Mouse (Mus musculus): ENCODE results near the gene Egfl6. TPM values are rescaled to one million over a fixed set of nuclear protein-coding genes. Genes with fewer than 3 reads are reported as not detected.

Gene Egfl6
- polyA plus RNA-seq, 1 experiment from 2014 or later: 8.3 TPM

GRCm38 (mm10) chrX:166615191-166615590 is 29.7 kb upstream of the Egfl6 start:
- ATAC-seq (replicated peaks; ENCODE audit: insufficient number of reproducible peaks, low FRiP score, low TSS enrichment, low read depth) (no peak), DNase-seq (ENCODE audit: low spot score) (no peak)
- no peaks in the 10 kb centered on the region for H3K36me3 ChIP-seq (replicated peaks; ENCODE audit: control insufficient read depth, insufficient read depth, low read depth, low read length)
- H3K9me3 ChIP-seq (replicated peaks; ENCODE audit: control insufficient read depth, low read length): no peaks in the 10 kb centered on the region
- 72% methylated on average over 7 of the region's 7 CpGs for WGBS
- H3K27ac ChIP-seq (replicated peaks; ENCODE audit: low read depth, low read length): no peak overlapping the region
- no peak overlapping the region for H3K4me2 ChIP-seq (ENCODE audit: low read depth, low read length)
- no peak overlapping the region for H3K9ac ChIP-seq (replicated peaks; ENCODE audit: low read length)
- H3K4me3 ChIP-seq (ENCODE audit: low read depth, low read length): no peak overlapping the region
- H3K27me3 ChIP-seq (ENCODE audit: control insufficient read depth, insufficient read depth, low read length): no peaks in the 10 kb centered on the region
- H3K4me1 ChIP-seq (ENCODE audit: control insufficient read depth, insufficient read depth, low read length): no peaks in the 10 kb centered on the region

DNA sequence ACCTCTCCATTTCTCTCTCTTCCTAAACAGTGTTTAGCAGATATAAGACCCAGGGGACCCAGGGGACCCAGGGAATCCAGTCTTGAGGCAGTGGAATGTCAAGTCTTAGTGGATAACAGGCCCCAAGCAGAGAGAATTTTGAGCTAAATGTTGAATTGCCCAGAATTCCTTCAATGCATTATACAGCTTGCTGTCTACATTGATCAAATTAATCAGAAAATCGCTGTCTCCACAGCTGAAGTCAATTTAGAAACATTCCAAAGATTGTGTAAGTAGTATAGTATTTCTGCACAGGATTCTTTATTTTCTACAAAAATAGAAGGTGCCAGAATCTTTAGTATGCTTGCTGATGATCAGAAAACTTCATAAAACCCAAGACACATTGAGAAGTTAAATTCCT is 9.4 kb downstream of the Egfl6 start:
- ATAC-seq (replicated peaks; ENCODE audit: insufficient number of reproducible peaks, low FRiP score, low TSS enrichment, low read depth) (no peak), DNase-seq (ENCODE audit: low spot score) (peak; percentile 16)
- no peaks in the 10 kb centered on the region for H3K27me3 ChIP-seq (ENCODE audit: control insufficient read depth, insufficient read depth, low read length)
- H3K9me3 ChIP-seq (replicated peaks; ENCODE audit: control insufficient read depth, low read length): no peaks in the 10 kb centered on the region
- no peaks in the 10 kb centered on the region for H3K4me1 ChIP-seq (ENCODE audit: control insufficient read depth, insufficient read depth, low read length)
- no peak overlapping the region for H3K4me2 ChIP-seq (ENCODE audit: low read depth, low read length)
- H3K9ac ChIP-seq (replicated peaks; ENCODE audit: low read length): no peak overlapping the region
- WGBS: 37% methylated on average over 1 of the region's 1 CpGs
- H3K27ac ChIP-seq (replicated peaks; ENCODE audit: low read depth, low read length): no peak overlapping the region
- no peak overlapping the region for H3K4me3 ChIP-seq (ENCODE audit: low read depth, low read length)
- H3K36me3 ChIP-seq (replicated peaks; ENCODE audit: control insufficient read depth, insufficient read depth, low read depth, low read length): no peaks in the 10 kb centered on the region

- ATAC-seq (replicated peaks; ENCODE audit: insufficient number of reproducible peaks, low FRiP score, low TSS enrichment, low read depth) (no peak), DNase-seq (ENCODE audit: low spot score) (no peak)
- no peak overlapping the region for H3K4me2 ChIP-seq (ENCODE audit: low read depth, low read length)
- H3K27ac ChIP-seq (replicated peaks; ENCODE audit: low read depth, low read length): no peak overlapping the region
- WGBS: 92% methylated on average over 6 of the region's 6 CpGs
- H3K9ac ChIP-seq (replicated peaks; ENCODE audit: low read length): no peak overlapping the region
- no peaks in the 10 kb centered on the region for H3K9me3 ChIP-seq (replicated peaks; ENCODE audit: control insufficient read depth, low read length)
- no peaks in the 10 kb centered on the region for H3K27me3 ChIP-seq (ENCODE audit: control insufficient read depth, insufficient read depth, low read length)
- H3K36me3 ChIP-seq (replicated peaks; ENCODE audit: control insufficient read depth, insufficient read depth, low read depth, low read length): no peaks in the 10 kb centered on the region
- H3K4me3 ChIP-seq (ENCODE audit: low read depth, low read length): no peak overlapping the region
- H3K4me1 ChIP-seq (ENCODE audit: control insufficient read depth, insufficient read depth, low read length): no peaks in the 10 kb centered on the region
These were observed 19.5 kb downstream of the Egfl6 start for GRCm38 (mm10) chrX:166565983-166566382.

DNA sequence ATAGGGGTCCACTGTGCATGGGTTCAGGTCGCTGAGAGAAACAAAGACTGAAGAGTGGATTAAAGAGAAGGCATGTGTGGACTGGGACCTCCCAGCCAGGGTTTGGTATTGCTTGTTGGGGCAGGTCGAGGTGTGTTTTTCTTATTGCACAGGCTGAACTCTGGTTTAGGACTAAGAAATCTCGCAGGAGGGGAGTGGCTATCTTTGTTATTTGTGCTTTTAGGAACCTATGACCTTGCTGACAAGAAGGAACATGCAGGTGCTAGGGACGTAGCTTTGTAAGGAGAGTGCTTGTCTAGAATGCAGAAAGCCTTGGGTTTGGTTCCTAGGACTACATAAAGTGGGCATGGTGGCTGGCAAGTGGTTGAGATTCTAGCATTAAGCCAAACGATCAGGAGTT is 20.1 kb downstream of the Egfl6 start:
- Histone ChIP-seq H3K4me2 (ENCODE audit: low read depth, low read length) (no peak overlapping the region), H3K4me1 (ENCODE audit: control insufficient read depth, insufficient read depth, low read length) (no peaks in the 10 kb centered on the region), H3K36me3 (replicated peaks; ENCODE audit: control insufficient read depth, insufficient read depth, low read depth, low read length) (no peaks in the 10 kb centered on the region), H3K27me3 (ENCODE audit: control insufficient read depth, insufficient read depth, low read length) (no peaks in the 10 kb centered on the region), H3K27ac (replicated peaks; ENCODE audit: low read depth, low read length) (no peak overlapping the region), H3K9ac (replicated peaks; ENCODE audit: low read length) (no peak overlapping the region), H3K4me3 (ENCODE audit: low read depth, low read length) (no peak overlapping the region), H3K9me3 (replicated peaks; ENCODE audit: control insufficient read depth, low read length) (no peaks in the 10 kb centered on the region)
- DNase-seq (ENCODE audit: low spot score): peak; percentile 15
- 57% methylated on average over 5 of the region's 5 CpGs for WGBS
- ATAC-seq (replicated peaks; ENCODE audit: insufficient number of reproducible peaks, low FRiP score, low TSS enrichment, low read depth): no peak

DNA sequence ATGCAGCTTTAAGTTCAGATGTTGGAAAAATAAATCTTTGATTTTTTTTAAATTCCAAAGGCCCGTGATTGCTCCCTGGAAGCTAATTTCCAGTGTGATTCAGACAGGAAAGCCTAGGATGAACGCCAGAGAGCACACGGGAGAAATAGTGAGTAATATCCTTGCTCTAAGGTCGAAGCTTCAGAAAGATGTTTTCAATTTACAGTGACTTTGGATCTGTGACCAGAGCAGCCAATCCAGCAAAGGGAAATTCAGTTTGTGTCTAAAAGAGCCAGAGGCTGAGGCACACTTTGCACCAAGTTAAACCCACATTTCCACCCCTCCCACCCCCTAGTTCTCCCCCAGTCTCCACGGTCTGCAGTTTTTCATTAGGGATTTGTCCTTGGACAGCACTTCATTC is 20.6 kb downstream of the Egfl6 start:
- 58% methylated on average over 5 of the region's 5 CpGs for WGBS
- no peak overlapping the region for H3K27ac ChIP-seq (replicated peaks; ENCODE audit: low read depth, low read length)
- ATAC-seq (replicated peaks; ENCODE audit: insufficient number of reproducible peaks, low FRiP score, low TSS enrichment, low read depth): no peak
- no peaks in the 10 kb centered on the region for H3K36me3 ChIP-seq (replicated peaks; ENCODE audit: control insufficient read depth, insufficient read depth, low read depth, low read length)
- DNase-seq (ENCODE audit: low spot score): peak; percentile 54
- no peak overlapping the region for H3K4me3 ChIP-seq (ENCODE audit: low read depth, low read length)
- H3K4me1 ChIP-seq (ENCODE audit: control insufficient read depth, insufficient read depth, low read length): no peaks in the 10 kb centered on the region
- H3K4me2 ChIP-seq (ENCODE audit: low read depth, low read length): no peak overlapping the region
- no peaks in the 10 kb centered on the region for H3K27me3 ChIP-seq (ENCODE audit: control insufficient read depth, insufficient read depth, low read length)
- H3K9ac ChIP-seq (replicated peaks; ENCODE audit: low read length): no peak overlapping the region
- no peaks in the 10 kb centered on the region for H3K9me3 ChIP-seq (replicated peaks; ENCODE audit: control insufficient read depth, low read length)

DNA sequence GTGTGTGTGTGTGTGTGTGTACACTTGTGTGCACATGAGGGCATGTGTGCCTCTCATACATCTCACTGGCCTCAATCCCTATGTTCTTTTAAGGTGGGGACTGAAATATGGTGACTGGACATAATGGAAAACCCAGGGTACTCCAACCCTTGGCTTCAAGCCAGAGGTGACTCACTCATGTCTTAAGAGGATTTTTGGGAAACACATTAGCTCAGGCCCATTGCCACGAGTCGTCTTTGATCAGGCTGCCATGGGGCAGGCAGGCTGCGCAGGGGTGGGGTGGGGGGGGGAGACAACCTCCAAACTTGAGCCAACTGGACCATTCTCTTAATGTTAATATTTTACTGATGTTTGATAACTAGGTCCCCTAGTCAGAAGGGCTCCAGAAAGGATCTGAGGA is 26.2 kb downstream of the Egfl6 start:
- no peak overlapping the region for H3K4me3 ChIP-seq (ENCODE audit: low read depth, low read length)
- DNase-seq (ENCODE audit: low spot score) (no peak), ATAC-seq (replicated peaks; ENCODE audit: insufficient number of reproducible peaks, low FRiP score, low TSS enrichment, low read depth) (no peak)
- no peaks in the 10 kb centered on the region for H3K36me3 ChIP-seq (replicated peaks; ENCODE audit: control insufficient read depth, insufficient read depth, low read depth, low read length)
- H3K27ac ChIP-seq (replicated peaks; ENCODE audit: low read depth, low read length): no peak overlapping the region
- 65% methylated on average over 3 of the region's 3 CpGs for WGBS
- no peaks in the 10 kb centered on the region for H3K9me3 ChIP-seq (replicated peaks; ENCODE audit: control insufficient read depth, low read length)
- H3K4me2 ChIP-seq (ENCODE audit: low read depth, low read length): no peak overlapping the region
- no peak overlapping the region for H3K9ac ChIP-seq (replicated peaks; ENCODE audit: low read length)
- H3K4me1 ChIP-seq (ENCODE audit: control insufficient read depth, insufficient read depth, low read length): no peaks in the 10 kb centered on the region
- no peaks in the 10 kb centered on the region for H3K27me3 ChIP-seq (ENCODE audit: control insufficient read depth, insufficient read depth, low read length)

- Histone ChIP-seq H3K4me1 (ENCODE audit: control insufficient read depth, insufficient read depth, low read length) (no peaks in the 10 kb centered on the region), H3K27ac (replicated peaks; ENCODE audit: low read depth, low read length) (no peak overlapping the region), H3K27me3 (ENCODE audit: control insufficient read depth, insufficient read depth, low read length) (no peaks in the 10 kb centered on the region; the same call in 1 of the 2 replicates), H3K4me3 (ENCODE audit: low read depth, low read length) (no peak overlapping the region), H3K9me3 (replicated peaks; ENCODE audit: control insufficient read depth, low read length) (no peaks in the 10 kb centered on the region), H3K9ac (replicated peaks; ENCODE audit: low read length) (no peak overlapping the region), H3K4me2 (ENCODE audit: low read depth, low read length) (no peak overlapping the region), H3K36me3 (replicated peaks; ENCODE audit: control insufficient read depth, insufficient read depth, low read depth, low read length) (no peaks in the 10 kb centered on the region)
- DNase-seq (ENCODE audit: low spot score) (no peak), ATAC-seq (replicated peaks; ENCODE audit: insufficient number of reproducible peaks, low FRiP score, low TSS enrichment, low read depth) (no peak)
- 90% methylated on average over 7 of the region's 7 CpGs for WGBS
These were observed 33.2 kb downstream of the Egfl6 start for GRCm38 (mm10) chrX:166552355-166552754.

DNA sequence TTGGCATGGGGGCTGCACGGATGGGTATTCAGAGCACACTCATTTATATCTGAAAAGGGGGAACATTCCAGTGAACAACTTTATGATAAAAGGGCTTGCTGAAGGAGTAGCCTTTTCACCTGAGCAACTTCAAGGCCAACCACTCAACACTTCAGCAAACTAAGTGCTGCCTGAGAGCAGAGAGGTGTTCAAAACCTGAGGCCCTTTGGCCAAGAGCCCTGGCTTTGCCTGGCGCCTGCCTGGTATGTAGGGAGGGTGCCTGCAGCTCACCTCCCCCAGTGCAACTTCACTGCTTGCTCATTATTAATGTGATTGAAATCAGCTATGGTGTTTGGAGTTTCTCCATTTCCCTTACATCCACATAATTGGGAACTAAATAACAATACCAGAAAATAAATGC is 39.0 kb downstream of the Egfl6 start:
- 70% methylated on average over 2 of the region's 2 CpGs for WGBS
- DNase-seq (ENCODE audit: low spot score): no peak

More for the DNA sequence above, 39.0 kb downstream of the Egfl6 start:
- no peaks in the 10 kb centered on the region for H3K9me3 ChIP-seq (replicated peaks; ENCODE audit: control insufficient read depth, low read length)
- H3K27me3 ChIP-seq (ENCODE audit: control insufficient read depth, insufficient read depth, low read length): no peaks in the 10 kb centered on the region; the same call in 1 of the 2 replicates
- H3K4me1 ChIP-seq (ENCODE audit: control insufficient read depth, insufficient read depth, low read length): no peaks in the 10 kb centered on the region
- ATAC-seq (replicated peaks; ENCODE audit: insufficient number of reproducible peaks, low FRiP score, low TSS enrichment, low read depth): no peak
- H3K9ac ChIP-seq (replicated peaks; ENCODE audit: low read length): no peak overlapping the region
- no peak overlapping the region for H3K27ac ChIP-seq (replicated peaks; ENCODE audit: low read depth, low read length)
- H3K4me2 ChIP-seq (ENCODE audit: low read depth, low read length): no peak overlapping the region
- H3K36me3 ChIP-seq (replicated peaks; ENCODE audit: control insufficient read depth, insufficient read depth, low read depth, low read length): no peaks in the 10 kb centered on the region
- H3K4me3 ChIP-seq (ENCODE audit: low read depth, low read length): no peak overlapping the region

All from embryonic facial prominence, embryonic 11.5 days (tissue).